Mouse (Mus musculus) CH12.LX (cell line): Measurements from ENCODE around the gene Zfp768. TPM values are rescaled to one million over a fixed set of nuclear protein-coding genes. Genes with fewer than 3 reads are reported as not detected.
"Not testable (repeated sequence)": the region's sequence is repeated elsewhere in the genome, so short reads cannot be mapped to it uniquely, and the experiment has no call there.

ENCODE experiments used
- DNase-seq: peaks from one replicate; pipeline ENCODE4 v3.0.0-alpha.2; 2013; ENCODE audit errors: extremely low read depth
- H3K27ac ChIP-seq: 2 replicates; pipeline ENCODE4 v1.5.1; 2012; ENCODE audit warnings: low read depth, mild to moderate bottlenecking, control low read depth, moderate library complexity; ENCODE audit not compliant: insufficient read depth
- H3K27me3 ChIP-seq: replicated peaks from 2 replicates; pipeline ENCODE3; 2012; ENCODE audit warnings: inconsistent platforms
- H3K36me3 ChIP-seq, 2 experiments: replicated peaks in 1 of 2; 2 replicates each; pipeline versions ENCODE3 to v1.6.1; 2012; ENCODE audit warnings: inconsistent platforms in 1 of 2, low read length in 1 of 2, mild to moderate bottlenecking in 1 of 2, mixed read lengths in 1 of 2, moderate library complexity in 1 of 2; ENCODE audit not compliant: control insufficient read depth in 1 of 2, insufficient read depth in 1 of 2
- H3K4me1 ChIP-seq, 2 experiments: 2 replicates each; pipeline ENCODE4 v1.6.1; 2012; ENCODE audit warnings: inconsistent platforms in 1 of 2, moderate library complexity in 1 of 2; ENCODE audit not compliant: insufficient read depth in 2 of 2, control insufficient read depth in 1 of 2
- H3K4me2 ChIP-seq: 2 replicates; pipeline ENCODE4 v1.6.1; 2012; ENCODE audit warnings: low read depth, mild to moderate bottlenecking, control low read depth; ENCODE audit not compliant: poor library complexity, insufficient read depth, severe bottlenecking
- H3K4me3 ChIP-seq, 3 experiments: fragments of 150-350 bp in 1 of 3; sonication (generic) in 1 of 3; replicated peaks in 1 of 3; 2 replicates each; pipeline versions ENCODE3 to v1.5.1; 2011 to 2012; ENCODE audit warnings: low read depth in 2 of 3, low read length in 2 of 3, mild to moderate bottlenecking in 2 of 3, moderate library complexity in 2 of 3, control low read depth in 1 of 3, improper control_type of control experiment in 1 of 3, inconsistent platforms in 1 of 3, mixed read lengths in 1 of 3; ENCODE audit not compliant: poor library complexity in 1 of 3
- H3K79me2 ChIP-seq: replicated peaks from 2 replicates; pipeline ENCODE4 v1.6.1; 2012; ENCODE audit warnings: mild to moderate bottlenecking, moderate library complexity; ENCODE audit not compliant: control insufficient read depth, poor library complexity, insufficient read depth, severe bottlenecking; ENCODE audit errors: extremely low read depth
- H3K9ac ChIP-seq: 2 replicates; pipeline ENCODE4 v1.6.1; 2012; ENCODE audit warnings: low read depth, mild to moderate bottlenecking, control low read depth, moderate library complexity; ENCODE audit not compliant: insufficient read depth
- H3K9me3 ChIP-seq: replicated peaks from 2 replicates; pipeline ENCODE3; 2012; ENCODE audit warnings: low read length, inconsistent platforms, mixed read lengths
- BHLHE40 ChIP-seq: IDR thresholded peaks from 2 replicates; pipeline ENCODE4 v1.6.1; 2011; ENCODE audit warnings: mild to moderate bottlenecking, low read depth, low read length, improper control_type of control experiment
- CHD2 ChIP-seq: IDR thresholded peaks from 2 replicates; pipeline ENCODE4 v1.6.1; 2011; ENCODE audit warnings: low read length, improper control_type of control experiment
- CTCF ChIP-seq, 2 experiments: IDR thresholded peaks in 1 of 2; conservative IDR thresholded peaks in 1 of 2; 2 replicates each; pipeline ENCODE4 v1.5.1; 2011 to 2012; ENCODE audit warnings: low read depth in 2 of 2, low read length in 2 of 2, improper control_type of control experiment in 1 of 2, inconsistent platforms in 1 of 2, mild to moderate bottlenecking in 1 of 2, moderate library complexity in 1 of 2
- E2F4 ChIP-seq: IDR thresholded peaks from 2 replicates; pipeline ENCODE4 v1.6.1; 2011; ENCODE audit warnings: low read depth, low read length, improper control_type of control experiment; ENCODE audit not compliant: insufficient replicate concordance
- ELF1 ChIP-seq: IDR thresholded peaks from 2 replicates; pipeline ENCODE4 v1.6.1; 2014; ENCODE audit warnings: low read depth, mild to moderate bottlenecking, inconsistent platforms, low read length, improper control_type of control experiment
- ETS1 ChIP-seq: conservative IDR thresholded peaks from 2 replicates; pipeline ENCODE4 v1.6.1; 2012; ENCODE audit warnings: low read depth, mild to moderate bottlenecking, inconsistent platforms, low read length, improper control_type of control experiment, moderate library complexity
- HCFC1 ChIP-seq: IDR thresholded peaks from 2 replicates; pipeline ENCODE4 v1.6.1; 2012; ENCODE audit warnings: low read depth, mild to moderate bottlenecking, inconsistent platforms, low read length, improper control_type of control experiment
- JUND ChIP-seq: conservative IDR thresholded peaks from 2 replicates; pipeline ENCODE4 v1.6.1; 2011; ENCODE audit warnings: low read depth, low read length, improper control_type of control experiment
- KAT2A ChIP-seq: IDR thresholded peaks from 2 replicates; pipeline ENCODE4 v1.6.1; 2012; ENCODE audit warnings: low read length, improper control_type of control experiment, inconsistent platforms; ENCODE audit not compliant: insufficient replicate concordance
- MEF2A ChIP-seq: IDR thresholded peaks from 2 replicates; pipeline ENCODE4 v1.6.1; 2014; ENCODE audit warnings: low read depth, mild to moderate bottlenecking, inconsistent platforms, low read length, improper control_type of control experiment, borderline replicate concordance
- MXI1 ChIP-seq: IDR thresholded peaks from 2 replicates; pipeline ENCODE4 v1.6.1; 2011; ENCODE audit warnings: mild to moderate bottlenecking, low read depth, low read length, improper control_type of control experiment
- MYC ChIP-seq: IDR thresholded peaks from 2 replicates; pipeline ENCODE4 v1.6.1; 2011; ENCODE audit warnings: low read depth, mild to moderate bottlenecking, improper control_type of control experiment, low read length
- NELFE ChIP-seq: IDR thresholded peaks from 2 replicates; pipeline ENCODE4 v1.6.1; 2011; ENCODE audit warnings: low read depth, low read length, improper control_type of control experiment
- NRF1 ChIP-seq: IDR thresholded peaks from 2 replicates; pipeline ENCODE4 v1.6.1; 2014; ENCODE audit warnings: low read depth, mild to moderate bottlenecking, inconsistent platforms, low read length, improper control_type of control experiment, moderate library complexity
- POLR2A ChIP-seq: IDR thresholded peaks from 2 replicates; pipeline ENCODE4 v1.6.1; 2011; ENCODE audit warnings: low read depth, mild to moderate bottlenecking, improper control_type of control experiment, low read length
- RAD21 ChIP-seq: IDR thresholded peaks from 2 replicates; pipeline ENCODE4 v1.6.1; 2011; ENCODE audit warnings: low read depth, mild to moderate bottlenecking, low read length, improper control_type of control experiment, moderate library complexity
- TBP ChIP-seq: conservative IDR thresholded peaks from 2 replicates; pipeline ENCODE4 v1.6.1; 2011; ENCODE audit warnings: low read depth, low read length, improper control_type of control experiment
- UBTF ChIP-seq: IDR thresholded peaks from 2 replicates; pipeline ENCODE4 v1.6.1; 2012; ENCODE audit warnings: low read depth, mild to moderate bottlenecking, inconsistent platforms, low read length, improper control_type of control experiment, moderate library complexity
- dilution Hi-C: fragments of 300-500 bp; cut with MboI; formaldehyde crosslinking; loops from 2 replicates; pipeline ENCODE4 v1.14.3; 2020; ENCODE audit warnings: low sequenced_read_pairs; ENCODE audit not compliant: extremely low pct_unique_long_range_greater_than_20kb, extremely low pct_ligation_motif_present
- in situ Hi-C: fragments of 300-500 bp; cut with MboI; formaldehyde crosslinking; loops from 3 replicates; pipeline ENCODE4 v1.14.3; 2019; ENCODE audit warnings: low sequenced_read_pairs, low pct_ligation_motif_present, low pct_unique_long_range_greater_than_20kb, mixed read lengths
- polyA plus RNA-seq: library from polyadenylated mRNA; unstranded; fragments of >175 nt; gene quantifications from 2 replicates; pipeline ENCODE4 v1.2.1, GENCODE M21; 2012; ENCODE audit warnings: low read depth; ENCODE audit not compliant: insufficient read length
- total RNA-seq, 2 experiments: library from RNA; depleted of rRNA; stranded (reverse); fragments of 300-350 nt in 1 of 2; fragments of >200 nt in 1 of 2; gene quantifications; 2 replicates each; pipeline ENCODE4 v1.2.3; 2012 to 2014

The Zfp768 gene
- total and polyA plus RNA-seq, 3 experiments, result 5.0 to 9.9 (median 6.4) TPM

GRCm38 (mm10) chr7:127386641-127387392 is 41.4 kb upstream of the Zfp768 start, which contains the start of gene 9130019O22Rik (continued):
- TF ChIP-seq MYC (peak; percentile 79; the same call in 1 of the 2 replicates), KAT2A (peak; percentile 49; the same call in 1 of the 2 replicates), NRF1 (peak; percentile 69), BHLHE40 (peak; percentile 79), CHD2 (no peak), MEF2A (peak; percentile 18; the same call in 1 of the 2 replicates), ETS1 (no peak), TBP (peak; percentile 89), RAD21 (no peak), MXI1 (peak; percentile 61; the same call in 1 of the 2 replicates), E2F4 (no peak), ELF1 (peak; percentile 58), POLR2A (peak; percentile 82), NELFE (peak; percentile 76)

- H3K4me3 ChIP-seq, H3K27me3 ChIP-seq, dilution Hi-C loops, H3K4me2 ChIP-seq, H3K9ac ChIP-seq, in situ Hi-C loops, H3K9me3 ChIP-seq, DNase-seq, H3K4me1 ChIP-seq, H3K27ac ChIP-seq, H3K79me2 ChIP-seq: not testable (repeated sequence)
- H3K36me3 ChIP-seq, result peaks cover 10 to 20% of the 10 kb centered on the region in 2 experiments
Observed at GRCm38 (mm10) chr7:127385560-127385959, 40.2 kb upstream of the Zfp768 start.

GRCm38 (mm10) chr7:127378310-127378921 is 33.0 kb upstream of the Zfp768 start:
- DNase-seq, result no peak
- Histone ChIP-seq H3K27ac (no peak overlapping the region), H3K9ac (no peak overlapping the region), H3K4me3 (no peak overlapping the region), H3K36me3 (peaks cover 10 to 13% of the 10 kb centered on the region in 2 experiments), H3K27me3 (no peaks in the 10 kb centered on the region), H3K9me3 (peaks cover 2% of the 10 kb centered on the region), H3K4me1 (peaks cover 3 to 7% of the 10 kb centered on the region in 2 experiments; a peak in 1 of 4 replicates), H3K4me2 (no peak overlapping the region), H3K79me2 (no peaks in the 10 kb centered on the region)
- TF ChIP-seq NRF1 (no peak), CTCF (conservative IDR thresholded peaks at IDR 0.05 in 1 of 2, IDR thresholded peaks at IDR 0.05 in 1 of 2; ENCODE audit: low read depth in 2 of 2, low read length in 2 of 2) (no peak), KAT2A (no peak), JUND (no peak), HCFC1 (no peak), UBTF (no peak), ETS1 (no peak)
- dilution Hi-C loops, result no loop called here
- in situ Hi-C loops, result no loop called here
